Mouse (Mus musculus): ENCODE data around the gene Lrrc36. TPM values are rescaled to one million over a fixed set of nuclear protein-coding genes. Genes with fewer than 3 reads are reported as not detected.

Gene Lrrc36
- total and polyA plus RNA-seq, 3 experiments: 0.19 to 0.34 (median 0.26) TPM

GRCm38 (mm10) chr8:105448188-105448587 lies 34.8 kb downstream of the Lrrc36 start:
- no peak for DNase-seq (ENCODE audit: extremely low read depth)
- H3K79me2 ChIP-seq (replicated peaks; ENCODE audit: control insufficient read depth, extremely low read depth, insufficient read depth, poor library complexity, severe bottlenecking): no peaks in the 10 kb centered on the region

GRCm38 (mm10) chr8:105448596-105448995 lies 35.2 kb downstream of the Lrrc36 start:
- H3K9ac ChIP-seq (ENCODE audit: insufficient read depth, low read depth): no peak overlapping the region
- H3K4me1 ChIP-seq (ENCODE audit: control insufficient read depth in 1 of 2, insufficient read depth in 2 of 2): peaks cover 2 to 16% of the 10 kb centered on the region in 2 experiments; a peak in 3 of 4 replicates
- peaks cover 14% of the 10 kb centered on the region for H3K27me3 ChIP-seq (replicated peaks)
- in situ Hi-C loops (cut with MboI; ENCODE audit: low pct_ligation_motif_present, low pct_unique_long_range_greater_than_20kb, low sequenced_read_pairs): no loop called here
- TF ChIP-seq ZMIZ1 (IDR thresholded peaks at IDR 0.05; ENCODE audit: low read depth, low read length) (no peak), ZNF384 (IDR thresholded peaks at IDR 0.05; ENCODE audit: low read depth, low read length) (no peak), JUND (conservative IDR thresholded peaks at IDR 0.05; ENCODE audit: low read depth, low read length) (no peak), TCF12 (IDR thresholded peaks at IDR 0.05; ENCODE audit: low read depth, low read length) (no peak), MYC (IDR thresholded peaks at IDR 0.05; ENCODE audit: low read depth, low read length) (no peak), UBTF (IDR thresholded peaks at IDR 0.05; ENCODE audit: low read depth, low read length) (no peak), EP300 (IDR thresholded peaks at IDR 0.05; ENCODE audit: low read length) (no peak), USF2 (conservative IDR thresholded peaks at IDR 0.05; ENCODE audit: low read depth, low read length) (no peak), RAD21 (IDR thresholded peaks at IDR 0.05; ENCODE audit: low read depth, low read length) (no peak), HCFC1 (IDR thresholded peaks at IDR 0.05; ENCODE audit: low read depth, low read length) (no peak), MAX (IDR thresholded peaks at IDR 0.05; ENCODE audit: low read length) (no peak), IRF4 (IDR thresholded peaks at IDR 0.05; ENCODE audit: low read depth, low read length) (no peak), USF1 (IDR thresholded peaks at IDR 0.05; ENCODE audit: low read depth, low read length) (no peak), ZC3H11A (IDR thresholded peaks at IDR 0.05; ENCODE audit: low read depth, low read length) (no peak), ELF1 (IDR thresholded peaks at IDR 0.05; ENCODE audit: low read depth, low read length) (no peak), MEF2A (IDR thresholded peaks at IDR 0.05; ENCODE audit: borderline replicate concordance, low read depth, low read length) (no peak), BHLHE40 (IDR thresholded peaks at IDR 0.05; ENCODE audit: low read depth, low read length) (no peak)
- no peak for DNase-seq (ENCODE audit: extremely low read depth)
- H3K79me2 ChIP-seq (replicated peaks; ENCODE audit: control insufficient read depth, extremely low read depth, insufficient read depth, poor library complexity, severe bottlenecking): no peaks in the 10 kb centered on the region
- H3K27ac ChIP-seq (ENCODE audit: insufficient read depth, low read depth): no peak overlapping the region
- no peaks in the 10 kb centered on the region for H3K9me3 ChIP-seq (replicated peaks; ENCODE audit: low read length)
- H3K36me3 ChIP-seq (replicated peaks in 1 of 2; ENCODE audit: control insufficient read depth in 1 of 2, insufficient read depth in 1 of 2, low read length in 1 of 2): no peaks in the 10 kb centered on the region
- H3K4me3 ChIP-seq (replicated peaks in 1 of 3; ENCODE audit: low read depth in 2 of 3, low read length in 2 of 3, poor library complexity in 1 of 3): no peak overlapping the region
- dilution Hi-C loops (cut with MboI; ENCODE audit: extremely low pct_ligation_motif_present, extremely low pct_unique_long_range_greater_than_20kb, low sequenced_read_pairs): no loop called here
- H3K4me2 ChIP-seq (ENCODE audit: insufficient read depth, low read depth, poor library complexity, severe bottlenecking): no peak overlapping the region

More at GRCm38 (mm10) chr8:105448188-105448587, 34.8 kb downstream of the Lrrc36 start:
- TF ChIP-seq RAD21 (IDR thresholded peaks at IDR 0.05; ENCODE audit: low read depth, low read length) (no peak), MAX (IDR thresholded peaks at IDR 0.05; ENCODE audit: low read length) (no peak), NELFE (IDR thresholded peaks at IDR 0.05; ENCODE audit: low read depth, low read length) (no peak), RCOR1 (conservative IDR thresholded peaks at IDR 0.05; ENCODE audit: low read depth, low read length) (no peak), JUN (IDR thresholded peaks at IDR 0.05; ENCODE audit: insufficient read depth, low read depth, low read length) (no peak), CHD2 (IDR thresholded peaks at IDR 0.05; ENCODE audit: low read length) (no peak), ZKSCAN1 (IDR thresholded peaks at IDR 0.05; ENCODE audit: borderline replicate concordance, low read depth, low read length) (no peak)
- dilution Hi-C loops (cut with MboI; ENCODE audit: extremely low pct_ligation_motif_present, extremely low pct_unique_long_range_greater_than_20kb, low sequenced_read_pairs) (no loop called here), in situ Hi-C loops (cut with MboI; ENCODE audit: low pct_ligation_motif_present, low pct_unique_long_range_greater_than_20kb, low sequenced_read_pairs) (no loop called here)
- Histone ChIP-seq H3K9ac (ENCODE audit: insufficient read depth, low read depth) (no peak overlapping the region), H3K9me3 (replicated peaks; ENCODE audit: low read length) (no peaks in the 10 kb centered on the region), H3K4me1 (ENCODE audit: control insufficient read depth in 1 of 2, insufficient read depth in 2 of 2) (peaks cover 2 to 16% of the 10 kb centered on the region in 2 experiments; a peak in 3 of 4 replicates), H3K4me3 (replicated peaks in 1 of 3; ENCODE audit: low read depth in 2 of 3, low read length in 2 of 3, poor library complexity in 1 of 3) (no peak overlapping the region), H3K27me3 (replicated peaks) (peaks cover 18% of the 10 kb centered on the region), H3K27ac (ENCODE audit: insufficient read depth, low read depth) (no peak overlapping the region), H3K4me2 (ENCODE audit: insufficient read depth, low read depth, poor library complexity, severe bottlenecking) (no peak overlapping the region), H3K36me3 (replicated peaks in 1 of 2; ENCODE audit: control insufficient read depth in 1 of 2, insufficient read depth in 1 of 2, low read length in 1 of 2) (no peaks in the 10 kb centered on the region)
